Mouse (Mus musculus) E14TG2a.4 (cell line): Measurements from ENCODE around the gene Acap3.

Source experiments
- CTCF ChIP-seq: conservative IDR thresholded peaks from 2 replicates; pipeline ENCODE4 v1.5.1; 2014; ENCODE audit warnings: low read length
- NANOG ChIP-seq: IDR thresholded peaks from 2 replicates; pipeline ENCODE4 v1.6.1; 2014; ENCODE audit warnings: borderline replicate concordance, low read length, mixed read lengths
- POU5F1 ChIP-seq: IDR thresholded peaks from 2 replicates; pipeline ENCODE4 v1.6.1; 2014; ENCODE audit warnings: low read length, borderline replicate concordance

DNA sequence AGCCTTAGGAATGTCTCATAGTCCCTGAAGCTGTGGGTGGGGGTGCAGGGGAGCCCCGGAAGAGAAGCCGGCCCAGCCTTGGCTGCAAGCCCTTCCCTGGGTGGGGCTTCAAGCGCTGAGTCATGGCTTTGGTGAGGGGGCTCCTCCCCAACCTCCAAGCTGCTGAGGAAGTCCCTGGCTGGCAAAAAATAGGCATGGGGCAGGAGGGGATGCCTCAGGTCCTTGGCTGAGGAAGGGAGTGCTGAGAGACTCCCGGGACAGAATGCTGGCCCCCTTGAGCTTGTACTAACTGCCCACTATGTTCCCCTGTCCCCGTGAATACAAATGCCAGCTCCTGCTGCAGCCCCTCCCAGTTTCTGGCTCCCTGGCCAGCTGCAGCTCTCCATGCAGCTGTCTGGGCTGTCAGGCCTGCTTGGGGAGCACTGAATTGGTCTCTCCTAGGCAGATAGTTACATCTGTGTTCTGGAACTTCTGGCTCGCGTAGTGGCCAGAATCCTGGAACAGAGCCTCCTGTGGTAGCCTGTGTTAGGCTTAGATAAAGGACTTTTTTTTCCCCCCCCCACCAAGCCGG, 2.8 kb downstream of the Acap3 start:
- TF ChIP-seq CTCF (no peak), POU5F1 (no peak), NANOG (no peak)
